Comparison of ENCODE assay signal across 8 mouse cellular contexts in genomic region chr4:131920141-131920594, GRCm38 (mm10). TPM values are rescaled to one million over a fixed set of nuclear protein-coding genes. Genes with fewer than 3 reads are reported as not detected.
DNase-seq lines count a peak whose midpoint lies in the region; ATAC-seq and TF ChIP-seq lines count a peak whose summit lies in the region.

No protein-coding gene starts in this region.

- no peaks in the 10 kb centered on the region; the same call in 1 of the 2 replicates for H3K9me3 ChIP-seq in forebrain, embryonic 12.5 days
- H3K9me3 ChIP-seq in hindbrain, embryonic 12.5 days (replicated peaks), result no peaks in the 10 kb centered on the region
- H3K9me3 ChIP-seq in liver, embryonic 11.5 days (ENCODE audit: control insufficient read depth, low read length), result no peaks in the 10 kb centered on the region
- no peaks in the 10 kb centered on the region for H3K9me3 ChIP-seq in neural tube, embryonic 14.5 days (ENCODE audit: control insufficient read depth, low read length)

- peak overlapping the region; percentile 74 for H3K4me2 ChIP-seq in forebrain, embryonic 12.5 days
- peak overlapping the region; percentile 82 for H3K4me2 ChIP-seq in hindbrain, embryonic 12.5 days (replicated peaks)
- peak overlapping the region; percentile 79 for H3K4me2 ChIP-seq in liver, embryonic 11.5 days
- peak overlapping the region; percentile 78 for H3K4me2 ChIP-seq in neural tube, embryonic 14.5 days (ENCODE audit: low read depth, low read length)

- WGBS in forebrain, embryonic 12.5 days, result 3% methylated on average over 41 of the region's 51 CpGs
- WGBS in hindbrain, embryonic 12.5 days, result under 1% methylated on average over 50 of the region's 51 CpGs
- WGBS in liver, embryonic 11.5 days, result under 1% methylated on average over 47 of the region's 51 CpGs
- 3% methylated on average over 28 of the region's 51 CpGs for WGBS in neural tube, embryonic 14.5 days

- DNase-seq in layer of hippocampus, adult 2 months (ENCODE audit: low spot score in 2 of 2), result no peak
- DNase-seq in layer of hippocampus, adult 18-20 months (ENCODE audit: low spot score in 2 of 2), result no peak
- DNase-seq in liver, embryonic 11.5 days (ENCODE audit: low spot score), result peak; percentile 69
- DNase-seq in right cerebral cortex, adult 18-20 months, result no peak

- H3K27ac ChIP-seq in layer of hippocampus, adult 2 months, result 0 out of 2 replicates have a peak overlapping the region, but pooled peaks have one; percentile 44
- peak overlapping the region; percentile 25; the same call in 1 of the 2 replicates for H3K27ac ChIP-seq in forebrain, embryonic 12.5 days
- no peak overlapping the region for H3K27ac ChIP-seq in hindbrain, embryonic 12.5 days
- H3K27ac ChIP-seq in liver, embryonic 11.5 days (ENCODE audit: low read depth, low read length), result peak overlapping the region; percentile 58
- H3K27ac ChIP-seq in neural tube, embryonic 14.5 days (ENCODE audit: low read depth, low read length), result no peak overlapping the region

- H3K4me3 ChIP-seq in layer of hippocampus, adult 2 months, result peak overlapping the region; percentile 20; the same call in 1 of the 2 replicates
- peak overlapping the region; percentile 49 for H3K4me3 ChIP-seq in forebrain, embryonic 12.5 days (replicated peaks)
- H3K4me3 ChIP-seq in hindbrain, embryonic 12.5 days, result peak overlapping the region; percentile 48
- peak overlapping the region; percentile 61 for H3K4me3 ChIP-seq in liver, embryonic 11.5 days (ENCODE audit: low read depth, low read length)
- peak overlapping the region; percentile 41; the same call in 1 of the 2 replicates for H3K4me3 ChIP-seq in neural tube, embryonic 14.5 days (ENCODE audit: low read depth, low read length)

- peaks cover 62% of the 10 kb centered on the region for H3K4me1 ChIP-seq in forebrain, embryonic 12.5 days
- peaks cover 59% of the 10 kb centered on the region for H3K4me1 ChIP-seq in hindbrain, embryonic 12.5 days
- peaks cover 50% of the 10 kb centered on the region for H3K4me1 ChIP-seq in liver, embryonic 11.5 days (replicated peaks; ENCODE audit: control insufficient read depth, insufficient read depth, low read length)
- H3K4me1 ChIP-seq in neural tube, embryonic 14.5 days (ENCODE audit: control insufficient read depth, insufficient read depth, low read length), result peaks cover 25% of the 10 kb centered on the region

- no peak overlapping the region for H3K9ac ChIP-seq in forebrain, embryonic 12.5 days
- peak overlapping the region; percentile 62 for H3K9ac ChIP-seq in hindbrain, embryonic 12.5 days
- peak overlapping the region; percentile 62 for H3K9ac ChIP-seq in liver, embryonic 11.5 days (ENCODE audit: low read depth, low read length)
- no peak overlapping the region; the same call in 1 of the 2 replicates for H3K9ac ChIP-seq in neural tube, embryonic 14.5 days (replicated peaks; ENCODE audit: low read depth, low read length)

- TF ChIP-seq CTCF in layer of hippocampus, adult 2 months (conservative IDR thresholded peaks at IDR 0.05), result no peak

- H3K36me3 ChIP-seq in forebrain, embryonic 12.5 days (replicated peaks), result peaks cover 15% of the 10 kb centered on the region
- peaks cover 14% of the 10 kb centered on the region for H3K36me3 ChIP-seq in hindbrain, embryonic 12.5 days
- H3K36me3 ChIP-seq in liver, embryonic 11.5 days (ENCODE audit: control insufficient read depth, insufficient read depth, low read length), result peaks cover 14% of the 10 kb centered on the region; the same call in 1 of the 2 replicates
- peaks cover 5% of the 10 kb centered on the region for H3K36me3 ChIP-seq in neural tube, embryonic 14.5 days (ENCODE audit: control insufficient read depth, insufficient read depth, low read length)

- ATAC-seq in forebrain, embryonic 12.5 days (ENCODE audit: low FRiP score), result no peak
- no peak for ATAC-seq in hindbrain, embryonic 12.5 days (ENCODE audit: low FRiP score)
- ATAC-seq in liver, embryonic 11.5 days (replicated peaks; ENCODE audit: low FRiP score), result no peak
- ATAC-seq in neural tube, embryonic 14.5 days (ENCODE audit: low read depth), result no peak
- ATAC-seq in megakaryocyte-erythroid progenitor cell, adult 5-6 weeks (replicated peaks; ENCODE audit: low FRiP score, low TSS enrichment, poor library complexity, severe bottlenecking), result no peak

- peaks cover 98% of the 10 kb centered on the region for H3K27me3 ChIP-seq in forebrain, embryonic 12.5 days
- H3K27me3 ChIP-seq in hindbrain, embryonic 12.5 days, result peaks cover 98% of the 10 kb centered on the region
- peaks cover 79% of the 10 kb centered on the region for H3K27me3 ChIP-seq in liver, embryonic 11.5 days (replicated peaks; ENCODE audit: control insufficient read depth, insufficient read depth, low read length)
- H3K27me3 ChIP-seq in neural tube, embryonic 14.5 days (ENCODE audit: control insufficient read depth, insufficient read depth, low read length), result peaks cover 55% of the 10 kb centered on the region

RNA-seq across cellular contexts. Expression of gene Tmem200b, which starts 1.4 kb away (rescaled TPM):
- 1 to 10 TPM; 1.5 to 1.7 TPM for total RNA-seq in layer of hippocampus, adult 2 months (2021)
- total RNA-seq in layer of hippocampus, adult 18-20 months (2021), result 1 to 10 TPM; 1.2 to 1.3 TPM
- 0.24 and 0.50 TPM in 2 replicates for polyA plus RNA-seq in forebrain, embryonic 12.5 days (2016; fragmentation: Nextera tagmentation; extraction: Ambion mirVana)
- polyA plus RNA-seq in hindbrain, embryonic 12.5 days (2016; fragmentation: Nextera tagmentation; extraction: Ambion mirVana), result 0.92 and 1.3 TPM in 2 replicates
- polyA plus RNA-seq in liver, embryonic 11.5 days (2014; fragmentation: Nextera tagmentation; extraction: Ambion mirVana), result 0.78 and 1.2 TPM in 2 replicates
- polyA plus RNA-seq in neural tube, embryonic 14.5 days (2014; fragmentation: Nextera tagmentation; extraction: Ambion mirVana), result not detected in 2 replicates
- not detected in 2 replicates for total RNA-seq in megakaryocyte-erythroid progenitor cell, adult 5-6 weeks (2014; fragmentation: Nextera tagmentation)
- total RNA-seq in megakaryocyte-erythroid progenitor cell, adult 5-6 weeks (2017), result 0.80 TPM in 1 of 2 replicates, not detected in the other

RNA-seq across cellular contexts. Expression of gene Srsf4, which starts 46.8 kb away (rescaled TPM):
- 10 to 100 TPM; 67.3 to 75.0 TPM for total RNA-seq in layer of hippocampus, adult 2 months (2021)
- 10 to 100 TPM; 71.4 to 71.5 TPM for total RNA-seq in layer of hippocampus, adult 18-20 months (2021)
- polyA plus RNA-seq in forebrain, embryonic 12.5 days (2016; fragmentation: Nextera tagmentation; extraction: Ambion mirVana), result 193 and 199 TPM in 2 replicates
- 139 and 147 TPM in 2 replicates for polyA plus RNA-seq in hindbrain, embryonic 12.5 days (2016; fragmentation: Nextera tagmentation; extraction: Ambion mirVana)
- 113 and 118 TPM in 2 replicates for polyA plus RNA-seq in liver, embryonic 11.5 days (2014; fragmentation: Nextera tagmentation; extraction: Ambion mirVana)
- 88.5 and 102 TPM in 2 replicates for polyA plus RNA-seq in neural tube, embryonic 14.5 days (2014; fragmentation: Nextera tagmentation; extraction: Ambion mirVana)
- total RNA-seq in megakaryocyte-erythroid progenitor cell, adult 5-6 weeks (2014; fragmentation: Nextera tagmentation), result 74.7 and 95.5 TPM in 2 replicates
- 89.4 and 114 TPM in 2 replicates for total RNA-seq in megakaryocyte-erythroid progenitor cell, adult 5-6 weeks (2017)

Comparison
In these comparisons a context has a peak if more than half of its experiments do, and no peak if none do; other contexts are left out.
1. H3K27ac ChIP-seq: peak in layer of hippocampus, adult 2 months (single experiment), forebrain, embryonic 12.5 days (single experiment) and liver, embryonic 11.5 days (single experiment); none in hindbrain, embryonic 12.5 days (single experiment) and neural tube, embryonic 14.5 days (single experiment).
2. H3K9ac ChIP-seq: peak in hindbrain, embryonic 12.5 days (single experiment) and liver, embryonic 11.5 days (single experiment); none in forebrain, embryonic 12.5 days (single experiment) and neural tube, embryonic 14.5 days (single experiment).
3. Peak in every context shown above with its lines, with median percentiles within 50 percentile points of each other: H3K4me3 ChIP-seq and H3K4me2 ChIP-seq.